Mouse (Mus musculus) adrenal gland, postnatal 4 days (tissue): ENCODE data around the gene Baz1a. TPM values are rescaled to one million over a fixed set of nuclear protein-coding genes. Genes with fewer than 3 reads are reported as not detected.

Source experiments
- DNase-seq, 2 experiments: peaks; one replicate each; pipeline ENCODE4 v3.0.0; 2021 to 2022; ENCODE audit warnings: low spot score in 2 of 2, mixed read lengths in 2 of 2
- total RNA-seq, 2 experiments: library from RNA; stranded (reverse); gene quantifications; 2 replicates each; pipeline ENCODE4 v1.2.3; 2021

Baz1a gene
- total RNA-seq, 2 experiments from 2014 or later, result 16.4 to 21.4 TPM

GRCm38 (mm10) chr12:54862606-54863535 is 151.3 kb downstream of the Baz1a start, which contains the start of gene Cfl2:
Gene Cfl2, minus strand, starts transcription at chr12:54862877.
- peak; percentile 57 to 69 for DNase-seq

- no peak for DNase-seq
Measured at GRCm38 (mm10) chr12:54861991-54862605, 152.1 kb downstream of the Baz1a start.

GRCm38 (mm10) chr12:54859531-54859930 is 154.6 kb downstream of the Baz1a start:
- DNase-seq, result no peak

GRCm38 (mm10) chr12:54850551-54850950 is 163.6 kb downstream of the Baz1a start:
- DNase-seq, result no peak

- no peak for DNase-seq
Measured at GRCm38 (mm10) chr12:54844415-54844814, 169.7 kb downstream of the Baz1a start.

Other genes with a start within 250 kb of the Baz1a start
- 10 to 100 TPM; 81.3 to 92.7 TPM for gene Snx6, start 218.6 kb downstream of the Baz1a start, total RNA-seq
- gene Cfl2, start 151.5 kb downstream of the Baz1a start, total RNA-seq, result 100 to 1,000 TPM; 172 to 180 TPM
- gene Gm20403, start 27.8 kb downstream of the Baz1a start, total RNA-seq, result not detected
- 10 to 100 TPM; 13.2 to 13.6 TPM for gene 2700097O09Rik, start 65.8 kb upstream of the Baz1a start, total RNA-seq
- 100 to 1,000 TPM; 123 to 131 TPM for gene Srp54a, start 65.9 kb upstream of the Baz1a start, total RNA-seq
- 1 to 10 TPM in 1 of 2 experiments, not detected in 1; 1.1 TPM for gene Fam177a, start 110.1 kb upstream of the Baz1a start, total RNA-seq
- gene Srp54b, start 140.8 kb upstream of the Baz1a start, total RNA-seq, result 10 to 100 TPM; 76.2 to 79.0 TPM
- 10 to 100 TPM; 10.8 to 13.3 TPM for gene 1700047I17Rik2, start 185.2 kb upstream of the Baz1a start, total RNA-seq
- gene Srp54c, start 215.8 kb upstream of the Baz1a start, total RNA-seq, result 10 to 100 TPM; 42.1 to 44.7 TPM